Mouse (Mus musculus) small intestine, adult 2 months (tissue): Measurements from ENCODE around the gene Spsb1. TPM values are rescaled to one million over a fixed set of nuclear protein-coding genes. Genes with fewer than 3 reads are reported as not detected.

Experiments
- H3K27ac ChIP-seq: fragments of 200-500 bp; 2 replicates; pipeline ENCODE4 v1.5.1; 2012; ENCODE audit warnings: low read depth, low read length, control low read depth, inconsistent platforms; ENCODE audit not compliant: insufficient read depth
- H3K27me3 ChIP-seq: fragments of 200-500 bp; 2 replicates; pipeline ENCODE4 v1.6.1; 2012; ENCODE audit warnings: mild to moderate bottlenecking, moderate library complexity, low read length, inconsistent platforms; ENCODE audit not compliant: control insufficient read depth, insufficient read depth
- H3K36me3 ChIP-seq: fragments of 200-500 bp; 2 replicates; pipeline ENCODE4 v1.6.1; 2012; ENCODE audit warnings: mild to moderate bottlenecking, low read length, control low read depth, inconsistent platforms; ENCODE audit not compliant: control insufficient read depth, insufficient read depth
- H3K4me1 ChIP-seq: fragments of 200-500 bp; 2 replicates; pipeline ENCODE4 v1.6.1; 2012; ENCODE audit warnings: low read length, inconsistent platforms, mixed read lengths; ENCODE audit not compliant: control insufficient read depth, insufficient read depth, insufficient read length
- H3K4me3 ChIP-seq: fragments of 200-500 bp; 2 replicates; pipeline ENCODE4 v1.5.1; 2012; ENCODE audit warnings: low read depth, mild to moderate bottlenecking, control low read depth, inconsistent platforms, low read length, moderate library complexity
- CTCF ChIP-seq: fragments of 200-500 bp; IDR thresholded peaks from 2 replicates; pipeline ENCODE4 v1.5.1; 2012; ENCODE audit warnings: low read depth, mild to moderate bottlenecking, control low read depth, inconsistent platforms, low read length, moderate library complexity, mixed read lengths; ENCODE audit not compliant: insufficient replicate concordance, insufficient read length; ENCODE audit errors: extremely low read depth
- POLR2A ChIP-seq: fragments of 200-500 bp; IDR thresholded peaks from 2 replicates; pipeline ENCODE4 v1.6.1; 2012; ENCODE audit warnings: low read depth, mild to moderate bottlenecking, control low read depth, inconsistent platforms, low read length, moderate library complexity
- WGBS: fragments of 180-500 bp; shearing (Covaris S2); methylation state at CpG from one replicate; pipeline ENCODE4 v1.1.7; 2018; 5-methylcytosine and 5-hydroxymethylcytosine counted together
- polyA plus RNA-seq: library from polyadenylated mRNA; depleted of rRNA; stranded (reverse); fragments of >200 nt; gene quantifications from 2 replicates; pipeline ENCODE4 v1.2.3, GENCODE M21; 2012

Gene Spsb1
- polyA plus RNA-seq, 1 experiment: 27.3 TPM

DNA sequence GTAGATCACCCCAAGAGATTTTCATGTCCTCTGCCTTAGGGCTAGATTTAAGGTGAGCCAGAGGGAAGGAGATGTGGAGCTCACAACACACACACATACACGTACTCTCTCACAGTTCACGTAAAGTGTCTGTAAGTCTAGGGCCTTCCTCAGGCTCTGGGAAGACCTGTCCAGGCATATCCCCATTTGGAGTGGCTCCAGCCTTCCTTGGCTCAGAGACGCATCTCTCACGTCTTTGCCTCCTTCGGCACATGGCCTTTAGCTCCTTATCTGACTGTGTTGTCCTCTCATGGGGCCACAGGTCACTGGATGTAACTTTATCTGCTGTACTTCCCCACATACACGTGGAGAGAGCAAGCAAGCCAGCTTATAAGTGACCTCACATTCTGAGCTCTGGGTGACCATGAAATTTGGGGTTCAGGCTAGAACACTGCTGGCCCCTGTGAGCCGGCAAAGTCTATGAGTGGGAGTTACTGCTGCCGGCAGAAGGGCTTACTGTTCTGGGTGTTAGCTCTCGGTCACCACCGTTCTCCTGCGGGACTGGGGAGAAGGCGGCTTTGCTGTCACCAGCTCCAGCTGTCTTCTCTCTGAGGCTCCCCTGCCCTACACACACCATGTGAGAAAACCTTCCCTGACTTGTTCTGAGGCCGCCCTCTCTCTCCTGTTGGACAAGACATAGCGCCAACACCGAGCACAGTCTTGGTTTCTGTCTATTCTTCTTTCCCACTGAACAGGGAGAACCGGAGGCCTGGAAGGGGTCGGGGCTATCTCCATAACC lies 72.5 kb downstream of the Spsb1 start:
- Histone ChIP-seq H3K27ac (no peak overlapping the region), H3K4me3 (no peak overlapping the region), H3K4me1 (peaks cover 10% of the 10 kb centered on the region), H3K27me3 (no peaks in the 10 kb centered on the region), H3K36me3 (no peaks in the 10 kb centered on the region)
- no peak for TF ChIP-seq POLR2A
- no peak for TF ChIP-seq CTCF
- WGBS: 79% methylated on average over 17 of the region's 17 CpGs

DNA sequence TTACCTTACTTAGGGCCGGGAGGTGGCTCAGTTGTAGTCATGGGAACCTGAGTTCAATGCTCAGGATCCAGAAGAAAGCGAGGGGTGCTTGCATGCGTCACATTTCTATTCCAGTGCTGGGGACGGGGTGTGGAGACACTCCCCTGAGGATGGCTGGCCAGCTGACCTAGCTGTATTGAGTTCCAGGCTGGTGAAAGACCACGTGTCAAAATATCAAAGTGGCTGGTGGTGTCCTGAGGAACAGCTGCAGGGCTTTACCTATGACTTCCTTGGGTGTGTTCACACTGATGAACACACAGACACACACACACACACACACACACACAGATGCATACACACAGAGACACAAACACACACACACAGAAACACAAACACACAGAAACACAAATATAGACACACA lies 73.9 kb downstream of the Spsb1 start:
- H3K27me3 ChIP-seq: no peaks in the 10 kb centered on the region
- 81% methylated on average over 5 of the region's 5 CpGs for WGBS
- peaks cover 12% of the 10 kb centered on the region for H3K4me1 ChIP-seq
- H3K36me3 ChIP-seq: no peaks in the 10 kb centered on the region
- TF ChIP-seq POLR2A (no peak), CTCF (no peak)
- H3K4me3 ChIP-seq: no peak overlapping the region
- H3K27ac ChIP-seq: no peak overlapping the region

GRCm38 (mm10) chr4:149879980-149880379 lies 74.9 kb downstream of the Spsb1 start:
- Histone ChIP-seq H3K36me3 (no peaks in the 10 kb centered on the region), H3K4me1 (peaks cover 15% of the 10 kb centered on the region), H3K27me3 (no peaks in the 10 kb centered on the region), H3K27ac (no peak overlapping the region), H3K4me3 (no peak overlapping the region)
- 83% methylated on average over 11 of the region's 11 CpGs for WGBS
- no peak for TF ChIP-seq POLR2A

- 78% methylated on average over 6 of the region's 6 CpGs for WGBS
- Histone ChIP-seq H3K27ac (no peak overlapping the region), H3K27me3 (no peaks in the 10 kb centered on the region), H3K4me3 (no peak overlapping the region), H3K4me1 (peaks cover 15% of the 10 kb centered on the region), H3K36me3 (no peaks in the 10 kb centered on the region)
- TF ChIP-seq CTCF: no peak
- TF ChIP-seq POLR2A: no peak
Observed at GRCm38 (mm10) chr4:149878021-149878449, 76.8 kb downstream of the Spsb1 start.

DNA sequence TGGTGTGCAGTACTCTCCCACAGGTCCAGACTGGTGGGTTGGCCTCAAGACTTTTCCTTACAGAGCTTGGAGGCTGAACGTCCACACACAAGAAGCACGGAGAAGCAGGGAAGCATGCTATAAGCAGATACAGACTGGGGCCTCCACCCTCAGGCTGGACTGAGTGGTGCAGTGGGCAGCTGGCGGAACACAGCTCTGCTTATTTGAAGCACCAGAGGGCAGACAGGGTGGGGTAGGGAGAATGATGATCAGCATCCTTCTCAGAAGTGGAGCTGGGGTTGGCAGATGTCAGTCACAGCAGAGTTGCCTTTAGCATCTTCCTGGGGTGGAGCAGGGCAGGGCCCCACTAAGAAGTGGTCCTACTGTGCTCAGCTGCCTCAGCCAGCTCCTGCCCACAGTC lies 77.6 kb downstream of the Spsb1 start:
- 79% methylated on average over 3 of the region's 3 CpGs for WGBS
- Histone ChIP-seq H3K36me3 (no peaks in the 10 kb centered on the region), H3K27me3 (no peaks in the 10 kb centered on the region), H3K27ac (no peak overlapping the region), H3K4me1 (peaks cover 10% of the 10 kb centered on the region), H3K4me3 (no peak overlapping the region)
- TF ChIP-seq CTCF: no peak
- TF ChIP-seq POLR2A: no peak

DNA sequence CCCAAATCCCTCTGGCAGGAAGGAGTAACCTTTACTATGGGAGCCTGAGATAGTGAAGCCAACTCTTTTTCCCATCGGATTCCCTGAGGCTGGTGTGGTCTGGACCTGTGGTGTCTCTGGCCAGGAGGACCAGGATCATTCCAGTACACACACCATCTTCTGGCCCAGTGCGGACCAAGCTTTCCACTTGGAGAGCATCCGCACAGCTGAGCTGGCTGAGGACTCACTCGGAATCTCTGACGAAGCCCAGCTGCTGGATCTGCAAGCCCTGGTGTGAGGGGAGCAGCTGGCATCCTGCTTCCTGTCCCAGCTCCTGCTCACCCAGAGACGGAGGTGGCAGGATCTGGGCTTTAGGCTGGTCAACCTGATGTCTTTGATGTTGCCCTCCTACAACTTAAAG lies 78.1 kb downstream of the Spsb1 start:
- no peak for TF ChIP-seq POLR2A
- H3K27me3 ChIP-seq: no peaks in the 10 kb centered on the region
- H3K27ac ChIP-seq: no peak overlapping the region
- no peaks in the 10 kb centered on the region for H3K36me3 ChIP-seq
- 77% methylated on average over 6 of the region's 6 CpGs for WGBS
- no peak overlapping the region for H3K4me3 ChIP-seq
- H3K4me1 ChIP-seq: peaks cover 10% of the 10 kb centered on the region

GRCm38 (mm10) chr4:149875986-149876501 lies 78.8 kb downstream of the Spsb1 start:
- peaks cover 10% of the 10 kb centered on the region for H3K4me1 ChIP-seq
- TF ChIP-seq POLR2A (no peak), CTCF (no peak)
- 34% methylated on average over 8 of the region's 8 CpGs for WGBS

DNA sequence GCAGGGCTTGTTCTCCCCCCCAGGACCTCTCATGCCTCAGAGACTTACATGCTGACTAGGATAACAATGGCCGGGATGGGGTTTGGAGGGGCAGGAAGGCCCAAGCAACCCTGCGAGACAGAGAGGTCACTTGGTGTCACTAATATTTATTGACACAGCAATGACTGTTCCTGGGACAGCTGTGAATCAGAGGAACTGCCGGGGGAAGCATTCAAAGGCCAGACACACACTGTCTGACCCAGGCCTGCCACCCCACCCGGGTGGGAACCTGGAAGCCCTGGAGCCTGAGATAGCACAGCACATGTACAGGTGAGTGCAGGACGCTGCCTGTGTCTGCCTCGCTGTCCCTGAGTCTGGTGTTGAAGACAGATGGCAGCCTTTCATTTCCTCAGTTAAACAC lies 79.5 kb downstream of the Spsb1 start:
- TF ChIP-seq POLR2A (no peak), CTCF (no peak)
- Histone ChIP-seq H3K27ac (no peak overlapping the region), H3K4me3 (no peak overlapping the region), H3K4me1 (peaks cover 10% of the 10 kb centered on the region), H3K36me3 (no peaks in the 10 kb centered on the region), H3K27me3 (no peaks in the 10 kb centered on the region)
- WGBS: 67% methylated on average over 6 of the region's 6 CpGs

More at GRCm38 (mm10) chr4:149875986-149876501, 78.8 kb downstream of the Spsb1 start:
- Histone ChIP-seq H3K36me3 (no peaks in the 10 kb centered on the region), H3K27ac (no peak overlapping the region), H3K27me3 (no peaks in the 10 kb centered on the region), H3K4me3 (no peak overlapping the region)
